Mouse (Mus musculus): ENCODE results near the gene Ptpa.
A peak's percentile ranks its signal among the peaks of the same experiment; 100 is the strongest.

GRCm38 (mm10) chr2:30436156-30436545, 20.3 kb downstream of the Ptpa start:
- TF ChIP-seq CTCF (conservative IDR thresholded peaks at IDR 0.05 in 1 of 2, IDR thresholded peaks at IDR 0.05 in 1 of 2; ENCODE audit: low read depth in 2 of 2, low read length in 2 of 2), result peak; percentile 6 to 14; a peak in 3 of 4 replicates
- no peak for TF ChIP-seq POLR2A (IDR thresholded peaks at IDR 0.05; ENCODE audit: low read depth, low read length)
- no peak for TF ChIP-seq TCF12 (IDR thresholded peaks at IDR 0.05; ENCODE audit: low read depth, low read length)
- TF ChIP-seq TBP (conservative IDR thresholded peaks at IDR 0.05; ENCODE audit: low read depth, low read length), result no peak
- TF ChIP-seq BHLHE40 (IDR thresholded peaks at IDR 0.05; ENCODE audit: low read depth, low read length), result no peak
- TF ChIP-seq ZC3H11A (IDR thresholded peaks at IDR 0.05; ENCODE audit: low read depth, low read length), result no peak
- no peak for TF ChIP-seq CHD2 (IDR thresholded peaks at IDR 0.05; ENCODE audit: low read length)

Measured in CH12.LX (cell line).